Mouse (Mus musculus): ENCODE results near the gene Tut4.
A peak's percentile ranks its signal among the peaks of the same experiment; 100 is the strongest.

Gene Tut4

DNA sequence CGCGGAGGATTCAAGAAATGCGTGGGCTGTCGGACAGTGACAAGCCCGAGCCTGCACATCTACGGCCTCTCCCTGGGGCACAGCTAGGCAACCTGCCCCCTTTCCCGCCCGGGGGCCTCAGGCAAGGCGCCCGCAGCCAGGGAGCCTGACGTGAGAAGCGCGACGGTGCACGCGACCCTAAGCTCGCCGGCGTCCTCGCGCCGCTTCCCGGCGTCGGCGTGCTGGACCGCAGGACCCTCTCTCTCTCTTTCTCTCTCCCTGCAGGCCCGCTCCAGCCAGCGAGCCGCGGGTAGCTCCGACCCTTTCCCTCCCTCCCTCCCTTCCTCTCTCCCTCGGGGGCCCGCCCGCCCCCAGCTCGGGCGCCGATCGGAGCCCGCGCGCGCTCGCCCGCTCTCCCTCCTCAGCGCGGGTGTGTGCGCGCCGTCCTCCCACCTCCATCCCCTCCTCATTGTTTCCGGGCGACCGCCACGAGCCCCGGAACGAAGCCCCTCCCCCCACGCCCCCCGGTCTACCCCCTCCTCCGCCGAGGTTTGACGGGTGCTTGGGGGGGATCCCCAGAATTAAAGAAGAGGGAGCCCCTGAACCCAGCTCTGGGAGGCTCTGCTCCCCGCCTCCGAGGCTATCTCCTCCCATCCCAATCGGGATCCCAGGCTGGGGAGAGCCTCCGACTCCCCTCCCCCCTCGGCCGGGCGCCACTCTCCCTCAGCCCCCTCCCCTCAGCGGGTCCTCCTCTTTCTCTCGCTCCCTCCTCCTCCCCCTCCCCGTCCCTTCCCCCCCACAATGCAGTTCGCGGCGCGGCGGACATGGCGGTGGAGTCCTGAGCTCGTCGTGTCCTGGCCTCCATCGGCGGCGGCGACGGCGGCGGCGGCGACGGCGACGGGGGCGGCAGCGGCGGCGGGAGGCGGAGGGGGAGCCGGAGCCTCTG, at the start of gene Tut4:
Tut4 (plus strand) TSS at position 196 of the 925 bp plus-strand sequence.
- DNase-seq (ENCODE audit: low spot score in 2 of 2) = peak; percentile 85 to 88

DNA sequence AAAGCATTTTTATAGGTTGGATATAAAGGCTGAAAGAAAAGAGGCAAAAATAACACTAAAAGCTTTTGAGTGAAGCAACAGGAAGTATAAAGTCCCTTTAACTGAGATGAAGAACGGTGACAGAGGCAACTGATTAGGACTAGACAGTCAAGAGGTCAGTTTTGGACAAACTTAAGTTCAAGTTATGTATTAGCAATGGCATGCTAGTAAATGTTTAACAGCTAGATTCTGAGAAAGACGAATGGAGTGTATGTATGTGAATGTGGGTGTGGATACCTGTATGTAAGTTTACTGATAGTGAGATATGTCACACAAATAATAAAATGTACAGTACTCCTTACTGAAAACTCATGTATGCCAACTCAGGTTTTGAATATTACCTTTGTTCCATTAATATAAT, 34.6 kb upstream of the Tut4 start:
- DNase-seq (ENCODE audit: low spot score in 2 of 2) = no peak

DNA sequence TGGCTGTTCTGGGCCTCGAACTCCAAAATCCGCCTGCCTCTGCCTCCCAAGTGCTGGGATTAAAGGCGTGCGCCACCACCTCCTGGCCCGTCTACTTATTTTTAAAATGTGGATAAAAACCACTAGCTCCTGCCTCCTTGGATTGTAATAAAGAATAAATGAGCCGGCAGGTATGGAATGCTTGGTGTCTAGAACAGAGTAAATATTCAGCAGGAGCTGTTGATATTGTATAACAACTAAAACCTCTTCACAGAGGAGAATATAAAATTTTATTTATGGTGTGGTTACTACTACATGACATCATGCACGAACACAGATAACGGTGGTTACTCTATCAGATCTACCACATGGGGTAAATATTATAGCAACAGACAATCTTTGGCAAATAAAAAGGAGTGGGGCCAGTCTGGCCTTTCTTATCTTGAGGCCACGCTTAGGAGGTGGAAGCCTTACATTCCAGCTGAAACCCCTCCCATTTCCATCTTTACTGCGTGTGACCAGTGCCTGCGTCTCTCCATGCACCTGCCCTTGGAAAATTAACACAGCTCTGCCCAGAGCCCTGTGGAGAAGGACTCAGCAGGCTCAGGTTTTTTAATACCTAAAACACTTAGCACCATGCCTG, 31.4 kb upstream of the Tut4 start:
- no peak for DNase-seq (ENCODE audit: low spot score in 2 of 2)

DNA sequence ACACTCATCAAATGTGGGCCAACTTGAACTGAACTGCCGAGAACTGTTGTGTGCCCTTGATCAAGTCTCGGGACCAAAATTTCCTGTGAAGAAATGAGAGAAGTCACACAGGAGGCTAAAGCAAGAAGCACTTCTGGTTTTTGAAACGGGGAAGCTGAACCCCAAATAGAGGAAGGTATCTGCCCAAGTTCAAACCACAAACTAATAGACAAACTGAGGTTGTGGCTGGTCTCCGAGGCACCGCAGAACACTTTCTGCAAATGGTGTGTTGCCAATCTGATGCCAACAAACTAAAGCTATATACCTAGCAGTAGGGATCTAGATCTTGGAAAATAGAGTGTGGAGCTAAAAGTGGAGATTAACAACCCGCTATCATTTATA, 30.9 kb upstream of the Tut4 start:
- DNase-seq (ENCODE audit: low spot score in 2 of 2) = no peak

DNA sequence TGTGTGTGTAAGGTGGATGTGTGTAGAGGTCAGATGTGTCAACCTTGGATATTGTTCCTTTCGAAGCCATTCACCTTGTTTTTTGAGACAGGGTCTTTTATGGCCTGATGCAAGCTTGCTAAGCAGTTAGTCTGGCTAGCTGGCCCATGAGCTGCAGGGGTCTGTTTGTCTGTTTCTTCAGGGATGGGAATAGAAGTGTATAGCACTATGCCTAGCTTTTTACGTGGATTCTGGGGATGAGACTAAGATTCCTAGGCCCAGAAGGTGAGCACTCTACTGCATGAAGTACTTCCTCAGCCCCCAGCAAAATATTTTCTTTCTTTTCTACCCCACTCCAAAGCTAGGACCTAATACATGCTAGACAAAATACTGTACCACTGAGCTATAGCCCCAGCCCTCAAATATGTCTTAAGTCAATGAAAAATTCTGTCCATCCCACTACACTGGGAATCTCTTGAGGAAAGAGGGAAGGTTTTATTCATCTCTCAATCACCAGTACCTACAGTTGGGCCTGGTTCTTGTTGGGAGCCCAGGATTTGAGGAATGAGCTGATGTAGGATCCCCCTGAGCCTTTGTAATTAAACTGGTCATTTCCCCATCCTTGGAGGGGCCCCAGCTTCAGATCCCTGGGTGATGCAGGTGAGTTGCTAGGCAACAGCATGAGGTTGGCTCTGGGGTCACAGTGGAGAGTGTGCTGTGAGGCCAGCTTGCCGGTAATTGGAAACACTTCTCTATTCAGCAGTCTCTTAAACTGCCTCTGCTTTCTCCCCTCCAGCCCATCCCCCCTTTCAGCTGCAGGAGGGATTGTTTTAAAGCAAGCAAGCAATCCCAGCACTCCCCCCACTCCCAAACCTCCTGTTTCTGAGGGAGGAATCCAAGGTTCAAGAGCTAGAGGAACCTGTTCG, 28.3 kb upstream of the Tut4 start:
- peak in 1 of 2 experiments; percentile 5 for DNase-seq (ENCODE audit: low spot score in 2 of 2)

DNA sequence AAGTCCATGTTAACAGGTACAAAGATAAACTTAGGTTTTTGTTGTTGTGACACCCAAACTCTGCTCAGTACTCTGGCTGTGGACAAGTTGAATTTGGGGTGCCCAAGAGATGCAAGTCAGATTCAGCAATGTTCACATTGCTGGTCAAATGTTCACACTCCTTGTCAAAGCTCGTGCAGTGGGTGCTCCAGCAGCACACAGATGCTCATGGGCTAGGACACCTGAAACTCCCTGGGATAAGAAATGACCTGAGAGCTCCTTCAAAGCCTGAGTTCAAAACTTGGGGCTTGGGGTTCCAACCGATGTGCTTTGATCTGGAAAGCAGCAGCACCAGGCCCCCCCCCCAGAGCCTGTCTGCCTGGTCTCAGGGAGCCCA, 27.7 kb upstream of the Tut4 start:
- DNase-seq (ENCODE audit: low spot score in 2 of 2) = no peak

DNA sequence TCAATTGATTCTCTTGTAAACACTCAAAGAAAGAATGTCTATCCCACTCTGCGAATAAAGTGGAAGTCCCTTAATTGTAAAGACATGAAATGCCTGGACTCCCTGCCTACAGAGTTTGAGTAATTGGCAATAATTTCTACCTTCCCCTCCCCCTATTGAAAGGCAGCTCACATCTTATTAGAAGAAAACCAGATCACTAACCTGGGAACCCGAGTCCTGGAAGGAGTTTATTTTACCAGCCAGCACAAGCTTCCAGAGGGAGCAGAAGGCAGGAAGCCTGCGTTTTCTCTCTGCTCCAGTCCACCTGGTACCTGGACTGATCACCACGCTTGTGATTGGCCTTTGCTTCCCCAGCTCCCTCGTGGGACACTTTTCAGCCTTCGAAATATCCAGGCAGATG, 25.9 kb upstream of the Tut4 start:
- no peak for DNase-seq (ENCODE audit: low spot score in 2 of 2)

DNA sequence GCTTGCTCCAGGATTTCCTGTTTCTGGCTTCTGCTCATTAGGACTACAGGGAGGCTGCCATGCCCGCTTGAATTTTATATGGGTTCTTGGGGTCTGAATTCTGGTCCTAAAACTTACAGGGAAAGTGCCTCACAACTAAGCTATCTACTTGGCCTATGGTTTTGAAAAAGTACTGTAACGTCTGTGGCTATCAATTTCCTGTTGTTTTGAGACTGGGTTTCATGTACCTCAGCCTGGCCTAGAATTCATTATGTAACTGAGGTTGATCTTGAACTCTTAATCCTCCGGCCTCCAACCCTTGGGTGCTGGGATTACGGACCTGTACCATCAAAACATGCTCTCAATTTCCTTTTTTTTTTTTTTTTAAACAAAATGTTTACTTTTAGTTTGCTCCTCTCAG, 25.0 kb upstream of the Tut4 start:
- DNase-seq (ENCODE audit: low spot score in 2 of 2) = no peak

DNA sequence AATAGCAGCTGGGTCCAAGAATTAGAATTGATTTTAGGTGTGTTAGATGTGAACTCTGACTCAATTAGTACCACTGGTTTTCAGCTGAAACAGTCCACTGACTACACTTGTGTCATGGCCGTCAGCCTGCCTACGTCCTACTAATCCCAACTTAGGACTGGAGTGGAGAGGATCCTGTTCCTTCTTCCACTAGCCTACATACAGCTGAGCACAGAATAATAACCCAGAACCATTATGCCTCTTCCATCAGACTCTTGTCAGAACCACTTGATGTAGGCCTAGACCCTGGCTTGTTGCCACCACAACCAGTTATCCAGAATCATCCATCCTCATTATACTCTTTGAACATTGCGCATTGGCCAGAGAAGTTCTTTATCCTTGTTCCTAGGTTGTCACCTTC, 24.4 kb upstream of the Tut4 start:
- DNase-seq (ENCODE audit: low spot score in 2 of 2) = no peak

DNA sequence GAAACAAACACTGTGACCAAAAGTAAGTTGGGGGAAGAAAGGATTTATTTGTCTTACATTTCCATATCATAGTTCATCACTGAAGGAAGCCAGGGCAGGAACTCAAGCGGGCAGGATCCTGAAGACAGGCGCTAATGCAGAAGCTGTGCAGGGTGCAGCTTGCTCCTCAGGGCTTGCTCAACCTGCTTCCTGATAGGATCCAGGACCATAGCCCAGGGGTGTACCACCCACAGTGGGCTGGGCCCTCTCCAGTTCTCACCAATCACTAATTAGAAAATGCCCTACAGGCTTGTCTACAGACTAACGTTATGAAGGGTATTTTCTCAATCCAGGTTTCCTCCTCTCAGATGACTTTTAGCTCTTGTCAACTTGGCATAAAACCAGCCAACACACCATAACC, 23.6 kb upstream of the Tut4 start:
- no peak for DNase-seq (ENCODE audit: low spot score in 2 of 2)

DNA sequence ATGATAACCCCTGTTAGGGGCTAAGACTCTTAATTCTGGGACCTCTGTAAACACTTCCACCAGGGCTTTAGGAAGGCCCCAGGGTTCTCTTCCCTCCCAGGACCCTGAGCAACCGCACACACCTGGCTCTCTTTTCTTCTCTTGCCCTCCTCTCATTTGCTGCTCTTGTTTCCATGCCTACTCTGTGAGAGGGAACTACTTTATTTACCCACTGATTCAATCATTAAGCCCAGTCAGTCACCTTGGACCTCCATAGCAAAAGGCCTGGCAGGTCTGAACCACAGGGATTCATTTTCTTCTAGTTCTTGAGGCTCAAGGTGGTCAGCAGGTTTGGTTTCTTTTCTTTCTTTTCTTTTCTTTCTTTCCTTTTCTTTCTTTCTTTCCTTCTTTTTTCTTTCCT, 23.0 kb upstream of the Tut4 start:
- DNase-seq (ENCODE audit: low spot score in 2 of 2) = no peak

DNA sequence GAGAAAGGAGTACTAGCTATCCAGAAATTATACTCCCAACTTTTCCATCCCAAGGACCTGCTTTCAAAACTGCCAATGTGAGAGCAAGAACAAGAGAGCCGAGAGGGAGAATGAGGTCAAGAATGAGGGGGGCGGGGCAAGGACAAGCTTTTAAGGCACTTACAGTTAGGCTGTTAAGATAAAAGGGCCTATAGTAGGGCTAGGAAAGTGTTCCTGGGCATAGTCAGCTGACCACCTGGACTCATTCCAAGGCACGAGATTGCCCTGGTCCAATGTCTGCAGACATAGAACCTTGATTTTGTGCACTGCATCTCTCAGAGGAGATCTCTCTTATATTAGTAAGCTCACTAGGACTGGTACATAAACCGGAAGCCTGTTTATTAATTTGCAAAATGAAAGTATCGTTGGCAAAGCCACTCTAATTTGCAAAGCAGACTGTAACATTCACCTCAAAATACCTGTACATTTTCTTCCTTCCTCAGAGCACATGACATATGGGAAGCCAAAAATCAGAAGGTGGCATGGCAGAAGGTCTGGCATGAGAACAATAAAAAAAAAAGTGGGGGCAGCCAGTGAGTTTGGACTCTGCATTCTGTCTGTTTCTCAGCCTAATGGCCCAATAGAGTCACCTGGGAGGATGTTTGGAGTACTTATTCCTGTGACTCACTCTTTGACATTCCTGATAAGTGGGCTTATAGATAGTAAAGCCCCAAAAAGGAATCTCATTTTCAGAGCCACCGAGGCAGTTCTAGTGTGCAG, 21.0 kb upstream of the Tut4 start:
- DNase-seq (ENCODE audit: low spot score in 2 of 2) = no peak

DNA sequence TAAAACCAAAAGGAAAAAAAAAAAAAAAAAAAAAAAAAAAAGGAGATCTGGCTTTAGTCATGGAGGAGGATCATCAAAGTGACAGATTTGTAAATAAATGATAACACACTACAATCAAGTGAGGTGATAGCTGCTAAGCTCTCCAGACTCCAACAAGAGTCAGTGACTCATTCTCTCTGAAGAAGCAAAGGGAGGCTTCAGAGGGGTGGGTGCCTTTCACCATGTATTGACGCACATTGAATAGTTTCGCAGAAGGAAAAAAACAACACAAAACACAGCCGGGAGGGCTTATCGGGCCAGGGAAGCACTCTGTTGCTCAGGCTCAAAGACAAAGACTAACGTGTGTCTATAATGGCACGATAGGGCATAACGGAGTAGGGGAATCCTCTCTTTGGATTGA, 11.1 kb upstream of the Tut4 start:
- DNase-seq (ENCODE audit: low spot score in 2 of 2) = no peak

DNA sequence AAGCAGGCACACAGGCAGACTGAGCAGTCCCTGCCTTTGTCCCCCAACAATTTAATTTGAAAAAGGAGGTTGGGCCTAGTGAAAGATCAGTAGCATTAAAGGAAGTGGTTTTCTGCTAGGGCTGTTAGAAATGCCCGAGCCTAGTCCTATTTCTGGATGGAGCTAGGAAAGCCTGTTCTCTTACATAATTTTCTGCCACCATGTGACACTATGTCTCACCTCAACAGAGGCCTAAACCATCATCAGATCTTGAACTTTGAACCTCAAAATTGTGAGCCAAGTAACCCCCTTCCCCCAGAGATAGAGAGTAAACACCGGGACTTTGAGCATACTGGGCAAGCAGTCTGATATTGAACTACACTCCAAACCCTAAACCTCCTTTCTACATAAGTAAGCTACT, 3.2 kb upstream of the Tut4 start:
- DNase-seq (ENCODE audit: low spot score in 2 of 2) = no peak

DNA sequence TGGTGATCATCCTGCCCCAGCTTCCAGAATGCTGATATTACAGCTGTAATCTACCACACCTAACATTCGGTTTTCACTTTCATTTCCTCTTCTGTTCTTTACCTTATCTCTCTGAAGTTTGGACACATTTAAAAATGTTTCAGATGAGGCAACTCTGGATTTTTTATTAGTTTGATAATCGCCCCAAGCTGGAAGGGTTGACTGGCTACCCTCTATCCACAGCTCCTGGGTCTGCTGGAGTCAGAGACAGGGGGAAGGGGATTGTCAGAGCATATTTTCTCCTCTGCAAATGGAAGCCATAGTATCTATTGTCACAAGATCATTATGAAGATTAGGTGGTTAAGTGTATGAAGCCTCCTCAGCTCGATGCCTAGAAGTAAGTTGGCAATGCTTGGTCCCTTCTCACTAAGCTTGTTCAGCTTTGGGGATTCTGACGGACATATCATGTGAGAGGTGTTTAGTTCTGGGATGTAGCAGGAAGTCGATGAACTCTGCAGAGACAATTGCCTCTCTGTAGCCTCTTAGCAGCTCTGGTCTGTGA, 955 bp upstream of the Tut4 start:
- DNase-seq (ENCODE audit: low spot score in 2 of 2) = no peak

DNA sequence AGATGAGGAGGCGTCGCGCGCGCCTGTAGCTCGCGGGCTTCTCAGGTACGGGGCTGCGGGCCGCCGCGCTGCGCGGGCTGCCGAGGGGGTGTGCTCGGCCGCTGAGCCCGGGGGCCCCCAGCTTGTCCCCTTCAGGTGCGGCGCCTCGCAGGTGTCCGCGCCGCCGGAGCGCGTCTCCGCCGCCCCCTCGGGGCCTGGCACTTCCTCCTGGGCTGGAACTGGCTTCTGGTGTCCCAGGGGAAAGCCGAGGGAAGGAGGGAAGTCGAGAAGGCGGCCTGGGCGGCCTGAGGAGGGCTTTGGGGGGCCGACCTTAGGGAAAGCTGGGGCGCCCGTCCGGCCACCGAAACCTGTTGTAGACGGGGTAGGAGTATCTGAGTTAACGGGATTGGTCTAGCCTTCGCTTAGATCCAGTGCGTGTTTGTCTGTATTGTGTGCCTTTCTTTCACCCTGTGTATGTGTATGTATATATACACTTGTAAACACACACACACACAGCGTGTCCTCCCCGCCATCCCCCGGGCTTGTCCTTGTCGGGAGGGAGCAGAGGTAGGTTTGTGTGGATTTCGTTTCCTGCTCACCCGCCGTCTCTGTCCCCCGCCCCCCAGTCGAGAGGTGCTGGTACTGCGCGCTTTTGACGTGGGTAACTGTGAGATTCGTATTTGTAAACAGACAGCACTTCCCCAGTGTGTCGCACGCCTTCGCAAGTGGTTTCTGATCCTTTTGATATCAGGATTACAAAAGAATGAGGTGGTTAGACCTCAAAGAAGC, 1.1 kb downstream of the Tut4 start:
- peak; percentile 40 to 58 for DNase-seq (ENCODE audit: low spot score in 2 of 2)

DNA sequence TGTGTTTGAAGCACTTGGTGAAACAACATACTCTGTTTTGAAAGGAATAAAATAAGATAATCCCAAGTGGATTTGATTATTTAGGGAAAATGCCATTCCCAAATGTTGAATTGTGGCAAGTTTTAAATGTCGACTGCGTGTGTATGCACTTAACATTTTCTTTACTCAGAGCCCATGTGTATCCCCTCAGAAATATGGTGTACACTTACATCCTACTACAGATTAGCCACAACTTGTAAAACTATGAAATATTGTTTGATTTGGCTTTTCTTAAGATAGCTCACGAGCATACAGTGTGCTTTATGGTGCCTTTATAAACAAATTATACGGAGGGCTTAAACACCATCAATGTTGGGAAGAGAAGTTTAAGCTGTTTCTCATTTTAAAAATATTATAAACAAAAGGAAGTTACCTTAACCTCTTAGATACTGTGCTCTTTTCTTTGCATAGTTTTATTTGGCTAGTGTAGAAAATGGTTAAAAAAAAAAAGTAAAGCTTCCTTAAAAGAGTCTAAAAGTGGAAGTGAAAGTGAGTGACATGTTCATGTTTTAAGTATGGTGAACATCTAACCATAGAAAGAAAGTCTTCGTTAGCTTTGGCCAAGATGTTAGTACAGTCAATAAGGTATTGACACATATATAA, 2.2 kb downstream of the Tut4 start:
- no peak for DNase-seq (ENCODE audit: low spot score in 2 of 2)

DNA sequence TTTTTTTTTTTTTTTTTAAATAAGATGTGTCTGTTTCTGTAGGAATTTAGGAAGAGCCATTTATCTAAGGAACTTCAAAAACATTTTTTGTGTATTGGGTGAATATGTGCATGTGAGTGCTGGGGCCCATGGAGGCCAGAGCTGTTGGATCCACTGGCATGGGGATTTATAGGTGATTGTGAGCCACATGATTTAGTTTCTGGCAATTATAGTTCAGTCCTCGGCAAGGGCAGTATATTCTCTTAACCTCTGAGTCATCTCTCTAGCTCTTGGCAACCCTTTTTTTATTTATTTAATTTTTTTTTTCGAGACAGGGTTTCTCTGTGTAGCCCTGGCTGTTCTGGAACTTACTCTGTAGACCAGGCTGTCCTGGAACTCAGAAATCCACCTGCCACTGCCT, 14.4 kb downstream of the Tut4 start:
- DNase-seq (ENCODE audit: low spot score in 2 of 2) = no peak

DNA sequence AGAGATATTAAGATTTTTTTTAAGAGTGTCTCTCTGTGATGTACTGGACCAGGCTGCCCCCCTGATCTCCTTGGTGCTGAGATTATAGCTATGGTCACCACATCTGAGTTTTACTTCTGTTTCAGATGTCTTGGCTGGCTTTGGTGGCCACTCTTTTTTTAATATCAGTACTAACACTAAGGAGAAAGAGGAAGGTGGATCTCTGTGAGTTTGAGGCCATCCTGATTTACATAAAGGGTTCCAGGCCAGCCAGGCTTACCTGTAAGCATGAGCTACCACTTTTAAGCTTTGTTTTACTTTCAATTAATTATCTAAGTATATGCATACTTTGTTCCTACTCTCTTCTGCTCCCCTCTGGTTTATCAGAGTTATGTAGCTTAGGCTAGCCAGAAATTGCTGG, 23.6 kb downstream of the Tut4 start:
- DNase-seq (ENCODE audit: low spot score in 2 of 2) = no peak

DNA sequence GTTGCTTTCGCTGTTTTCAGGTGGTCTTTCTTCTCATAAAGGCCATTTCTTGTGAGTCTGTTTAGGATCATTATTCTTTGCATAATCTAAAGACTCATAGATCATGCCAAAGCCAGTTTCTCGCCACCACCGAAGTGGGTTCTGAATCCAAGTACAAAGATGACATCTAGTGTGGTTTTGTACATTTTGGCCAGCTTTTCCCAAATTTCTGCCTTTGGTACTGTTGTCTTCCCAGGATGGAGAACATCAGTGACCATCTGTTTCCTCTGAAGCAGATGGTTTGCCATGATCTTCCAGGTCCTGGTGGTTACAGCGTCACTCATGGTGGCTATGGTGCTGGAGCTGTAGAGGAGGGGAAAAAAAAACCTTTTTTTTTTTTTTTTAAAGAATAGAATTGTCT, 25.0 kb downstream of the Tut4 start:
- DNase-seq (ENCODE audit: low spot score in 2 of 2) = no peak
